Mouse (Mus musculus): ENCODE data around the gene Ankmy2. TPM values are rescaled to one million over a fixed set of nuclear protein-coding genes. Genes with fewer than 3 reads are reported as not detected.

Gene Ankmy2
- polyA plus RNA-seq, 1 experiment from 2014 or later = 73.0 TPM

DNA sequence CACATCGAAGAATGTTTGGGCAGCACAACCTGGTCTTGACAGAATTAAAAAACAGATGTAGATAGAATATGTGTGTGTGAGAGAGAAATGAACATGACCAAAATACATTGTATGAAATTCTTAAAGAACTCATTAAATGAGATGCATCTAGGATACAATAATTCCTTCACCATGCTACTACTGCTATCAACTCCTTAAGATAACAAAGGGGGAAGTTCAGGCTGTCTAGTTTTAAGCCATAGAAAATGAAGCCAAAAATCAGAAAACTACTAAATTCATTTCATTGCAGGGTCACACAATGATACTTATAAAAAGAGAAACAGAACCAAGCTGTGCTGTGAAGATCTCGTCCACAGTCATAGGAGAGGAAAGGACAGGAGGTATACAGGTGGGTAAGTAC, 24.7 kb upstream of the Ankmy2 start:
- Histone ChIP-seq H3K36me3 (ENCODE audit: control insufficient read depth, insufficient read depth, low read length) (peaks cover 43% of the 10 kb centered on the region), H3K4me1 (ENCODE audit: control insufficient read depth, insufficient read depth, low read length) (no peaks in the 10 kb centered on the region), H3K4me3 (replicated peaks; ENCODE audit: low read depth, low read length) (no peak overlapping the region), H3K9me3 (ENCODE audit: control insufficient read depth, low read length) (no peaks in the 10 kb centered on the region), H3K4me2 (ENCODE audit: low read length) (no peak overlapping the region), H3K27me3 (ENCODE audit: control insufficient read depth, insufficient read depth, low read length) (no peaks in the 10 kb centered on the region), H3K27ac (replicated peaks; ENCODE audit: low read depth, low read length) (no peak overlapping the region), H3K9ac (replicated peaks; ENCODE audit: low read length) (no peak overlapping the region)
- ATAC-seq (ENCODE audit: low FRiP score, low TSS enrichment) (no peak), DNase-seq (no peak)
- WGBS = 97% methylated on average over 2 of the region's 2 CpGs

DNA sequence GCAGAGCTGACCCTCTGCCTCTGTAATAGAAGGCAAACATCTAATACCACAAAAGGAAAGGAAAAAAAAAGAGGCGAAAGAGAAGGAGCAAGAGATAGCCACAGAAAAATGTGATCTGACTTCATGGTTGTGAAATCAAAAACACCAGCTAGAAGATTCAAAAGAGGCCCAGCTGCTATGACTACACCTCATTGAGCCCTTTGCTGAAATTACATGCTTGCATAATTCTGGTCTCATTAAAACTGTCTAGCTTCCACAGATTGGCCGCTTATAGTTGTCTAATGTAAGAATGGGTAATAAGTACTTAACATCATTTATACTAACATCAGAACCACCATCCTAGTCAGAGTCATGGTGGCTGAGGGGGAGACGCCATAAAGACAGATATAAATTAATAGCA, 24.2 kb upstream of the Ankmy2 start:
- no peaks in the 10 kb centered on the region for H3K9me3 ChIP-seq (ENCODE audit: control insufficient read depth, low read length)
- no peak overlapping the region for H3K4me2 ChIP-seq (ENCODE audit: low read length)
- H3K9ac ChIP-seq (replicated peaks; ENCODE audit: low read length) = no peak overlapping the region
- peaks cover 41% of the 10 kb centered on the region for H3K36me3 ChIP-seq (ENCODE audit: control insufficient read depth, insufficient read depth, low read length)
- no peak overlapping the region for H3K27ac ChIP-seq (replicated peaks; ENCODE audit: low read depth, low read length)
- no peaks in the 10 kb centered on the region for H3K27me3 ChIP-seq (ENCODE audit: control insufficient read depth, insufficient read depth, low read length)
- DNase-seq = no peak
- no peak overlapping the region for H3K4me3 ChIP-seq (replicated peaks; ENCODE audit: low read depth, low read length)
- H3K4me1 ChIP-seq (ENCODE audit: control insufficient read depth, insufficient read depth, low read length) = no peaks in the 10 kb centered on the region
- WGBS = 90% methylated on average over 3 of the region's 3 CpGs
- ATAC-seq (ENCODE audit: low FRiP score, low TSS enrichment) = no peak

DNA sequence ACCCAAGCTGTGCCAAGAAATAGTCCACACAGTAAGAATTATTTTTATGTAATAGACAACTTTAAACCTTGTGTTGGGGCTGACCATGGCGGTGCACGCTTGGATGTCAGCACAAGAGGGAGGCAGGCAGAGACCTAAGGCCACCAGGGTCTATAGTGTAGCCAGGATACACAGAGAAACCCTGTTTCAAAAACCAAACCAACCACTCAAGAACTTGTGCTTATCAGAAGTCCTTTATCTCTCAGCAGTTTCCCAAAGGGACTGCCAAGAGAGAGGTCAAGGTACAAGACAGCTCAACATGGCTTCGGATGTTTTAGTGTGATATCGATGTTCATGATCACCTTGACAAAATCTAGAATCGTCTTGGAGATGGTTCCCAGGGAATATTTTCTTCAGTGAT, 23.4 kb upstream of the Ankmy2 start:
- no peak for ATAC-seq (ENCODE audit: low FRiP score, low TSS enrichment)
- Histone ChIP-seq H3K4me2 (ENCODE audit: low read length) (no peak overlapping the region), H3K36me3 (ENCODE audit: control insufficient read depth, insufficient read depth, low read length) (peaks cover 34% of the 10 kb centered on the region), H3K27ac (replicated peaks; ENCODE audit: low read depth, low read length) (no peak overlapping the region), H3K27me3 (ENCODE audit: control insufficient read depth, insufficient read depth, low read length) (no peaks in the 10 kb centered on the region), H3K4me3 (replicated peaks; ENCODE audit: low read depth, low read length) (no peak overlapping the region), H3K9me3 (ENCODE audit: control insufficient read depth, low read length) (no peaks in the 10 kb centered on the region), H3K9ac (replicated peaks; ENCODE audit: low read length) (no peak overlapping the region), H3K4me1 (ENCODE audit: control insufficient read depth, insufficient read depth, low read length) (no peaks in the 10 kb centered on the region)
- DNase-seq = no peak
- WGBS = 95% methylated on average over 5 of the region's 5 CpGs

DNA sequence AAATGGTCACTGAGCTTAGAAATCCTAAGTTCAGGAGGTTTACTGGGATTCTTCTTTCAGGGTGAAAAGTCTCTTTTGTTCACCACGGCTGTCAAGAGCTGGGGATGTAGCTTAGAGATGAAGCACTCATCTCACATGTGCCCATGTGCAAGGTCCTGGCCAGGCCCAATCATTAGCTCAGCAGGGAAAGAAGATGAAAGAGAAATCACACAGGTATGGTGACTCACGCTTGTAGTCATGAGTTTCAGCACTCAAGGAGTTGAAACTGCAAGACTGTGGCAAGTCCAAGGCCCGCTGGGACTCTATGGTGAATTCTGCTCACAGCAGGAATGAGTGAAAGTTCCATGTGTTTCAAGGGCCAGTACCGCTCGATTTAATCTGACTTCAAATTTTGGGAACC, 22.8 kb upstream of the Ankmy2 start:
- H3K36me3 ChIP-seq (ENCODE audit: control insufficient read depth, insufficient read depth, low read length) = peaks cover 29% of the 10 kb centered on the region
- no peaks in the 10 kb centered on the region for H3K4me1 ChIP-seq (ENCODE audit: control insufficient read depth, insufficient read depth, low read length)
- no peak for DNase-seq
- no peak overlapping the region for H3K4me2 ChIP-seq (ENCODE audit: low read length)
- H3K4me3 ChIP-seq (replicated peaks; ENCODE audit: low read depth, low read length) = no peak overlapping the region
- no peak overlapping the region for H3K27ac ChIP-seq (replicated peaks; ENCODE audit: low read depth, low read length)
- H3K9me3 ChIP-seq (ENCODE audit: control insufficient read depth, low read length) = no peaks in the 10 kb centered on the region
- no peak overlapping the region for H3K9ac ChIP-seq (replicated peaks; ENCODE audit: low read length)
- WGBS = 90% methylated on average over 5 of the region's 5 CpGs
- no peak for ATAC-seq (ENCODE audit: low FRiP score, low TSS enrichment)
- no peaks in the 10 kb centered on the region for H3K27me3 ChIP-seq (ENCODE audit: control insufficient read depth, insufficient read depth, low read length)

DNA sequence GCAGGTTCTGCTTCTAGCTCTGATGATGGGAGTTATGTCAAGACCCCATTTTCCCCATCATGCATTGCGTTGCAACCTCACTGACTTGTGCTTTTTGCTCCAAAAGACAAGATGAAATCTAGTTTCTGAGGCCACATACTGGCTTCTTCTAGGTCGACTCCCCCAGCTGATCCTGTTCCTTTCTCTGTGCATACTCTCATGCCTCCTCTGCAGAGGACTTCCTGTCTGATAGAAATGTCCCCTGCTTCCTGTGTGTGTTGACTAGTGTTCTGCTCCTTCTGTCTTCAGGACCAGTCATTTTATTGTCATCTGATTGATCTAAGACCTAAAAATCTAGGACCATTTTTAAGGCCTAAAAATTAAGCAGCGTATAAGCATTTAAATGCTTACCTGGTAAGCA, 21.5 kb upstream of the Ankmy2 start:
- ATAC-seq (ENCODE audit: low FRiP score, low TSS enrichment) (no peak), DNase-seq (no peak)
- Histone ChIP-seq H3K27ac (replicated peaks; ENCODE audit: low read depth, low read length) (no peak overlapping the region), H3K27me3 (ENCODE audit: control insufficient read depth, insufficient read depth, low read length) (no peaks in the 10 kb centered on the region), H3K9me3 (ENCODE audit: control insufficient read depth, low read length) (no peaks in the 10 kb centered on the region), H3K4me2 (ENCODE audit: low read length) (no peak overlapping the region), H3K9ac (replicated peaks; ENCODE audit: low read length) (no peak overlapping the region), H3K36me3 (ENCODE audit: control insufficient read depth, insufficient read depth, low read length) (peaks cover 25% of the 10 kb centered on the region), H3K4me1 (ENCODE audit: control insufficient read depth, insufficient read depth, low read length) (no peaks in the 10 kb centered on the region), H3K4me3 (replicated peaks; ENCODE audit: low read depth, low read length) (no peak overlapping the region)
- 97% methylated on average over 3 of the region's 3 CpGs for WGBS

DNA sequence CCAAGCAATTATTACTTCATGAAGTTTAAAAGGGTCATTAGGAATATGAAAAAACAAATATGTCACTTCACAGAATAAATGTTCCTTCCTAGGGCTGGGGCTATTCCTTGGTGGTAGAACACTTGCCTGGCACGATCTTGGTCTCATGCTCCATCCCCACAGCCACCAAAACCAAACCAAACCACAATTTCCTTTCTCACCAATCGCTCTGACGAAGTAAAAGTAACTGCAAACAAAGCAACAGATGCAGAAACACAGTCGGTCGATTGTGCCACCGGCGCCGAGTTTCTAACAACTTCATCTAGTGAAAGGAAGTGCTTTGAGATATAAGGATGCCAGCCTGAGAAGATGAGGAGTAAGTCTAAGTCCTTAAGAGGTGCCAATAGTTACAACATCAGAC, 20.6 kb upstream of the Ankmy2 start:
- peaks cover 27% of the 10 kb centered on the region for H3K36me3 ChIP-seq (ENCODE audit: control insufficient read depth, insufficient read depth, low read length)

DNA sequence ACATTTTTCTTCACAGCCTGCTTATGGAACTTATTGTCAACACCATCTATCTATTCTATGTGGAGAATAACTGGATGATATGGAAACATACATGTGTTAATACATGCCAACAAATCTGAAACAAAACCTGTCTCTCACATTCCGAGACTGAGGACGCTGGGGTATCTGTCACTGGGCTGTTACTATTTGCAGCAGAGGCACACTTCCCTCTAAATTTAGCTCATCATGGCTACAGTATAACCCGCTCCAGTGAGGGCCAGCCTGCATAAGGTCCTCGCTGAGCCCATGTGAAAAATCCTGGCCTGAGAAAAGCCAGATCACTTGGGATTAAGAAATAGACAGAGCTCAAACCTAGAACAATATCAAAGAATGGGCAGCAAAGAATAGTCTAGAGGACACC, 19.7 kb upstream of the Ankmy2 start:
- Histone ChIP-seq H3K4me3 (replicated peaks; ENCODE audit: low read depth, low read length) (no peak overlapping the region), H3K36me3 (ENCODE audit: control insufficient read depth, insufficient read depth, low read length) (peaks cover 20% of the 10 kb centered on the region), H3K27ac (replicated peaks; ENCODE audit: low read depth, low read length) (no peak overlapping the region), H3K4me1 (ENCODE audit: control insufficient read depth, insufficient read depth, low read length) (no peaks in the 10 kb centered on the region), H3K4me2 (ENCODE audit: low read length) (no peak overlapping the region), H3K9me3 (ENCODE audit: control insufficient read depth, low read length) (no peaks in the 10 kb centered on the region), H3K9ac (replicated peaks; ENCODE audit: low read length) (no peak overlapping the region), H3K27me3 (ENCODE audit: control insufficient read depth, insufficient read depth, low read length) (no peaks in the 10 kb centered on the region)
- 93% methylated on average over 4 of the region's 4 CpGs for WGBS
- ATAC-seq (ENCODE audit: low FRiP score, low TSS enrichment) (no peak), DNase-seq (no peak)

More for the DNA sequence above, 20.6 kb upstream of the Ankmy2 start:
- no peaks in the 10 kb centered on the region for H3K4me1 ChIP-seq (ENCODE audit: control insufficient read depth, insufficient read depth, low read length)
- H3K27me3 ChIP-seq (ENCODE audit: control insufficient read depth, insufficient read depth, low read length) = no peaks in the 10 kb centered on the region
- H3K4me3 ChIP-seq (replicated peaks; ENCODE audit: low read depth, low read length) = no peak overlapping the region
- no peak overlapping the region for H3K4me2 ChIP-seq (ENCODE audit: low read length)
- 97% methylated on average over 8 of the region's 8 CpGs for WGBS
- no peak for DNase-seq
- no peak overlapping the region for H3K27ac ChIP-seq (replicated peaks; ENCODE audit: low read depth, low read length)
- H3K9me3 ChIP-seq (ENCODE audit: control insufficient read depth, low read length) = no peaks in the 10 kb centered on the region
- H3K9ac ChIP-seq (replicated peaks; ENCODE audit: low read length) = no peak overlapping the region
- no peak for ATAC-seq (ENCODE audit: low FRiP score, low TSS enrichment)

DNA sequence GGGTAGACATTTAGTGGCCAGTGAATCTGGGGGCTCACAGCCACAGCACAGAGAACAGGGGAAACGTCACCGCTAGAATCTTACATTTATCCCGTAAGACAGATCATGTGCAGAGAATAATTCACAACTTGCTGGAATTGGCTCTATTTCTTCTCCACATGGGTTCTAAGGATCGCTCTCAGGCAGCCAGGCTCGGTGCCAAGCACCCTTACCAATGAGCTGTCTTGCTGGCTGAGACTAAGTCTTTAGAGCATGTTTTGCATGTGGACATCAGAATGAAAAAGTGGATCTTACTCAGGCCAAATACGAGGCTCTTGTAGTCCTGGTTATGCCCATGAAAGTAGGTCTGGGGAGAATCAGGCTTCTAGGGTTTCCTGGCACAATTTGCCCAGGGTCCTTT, 16.5 kb upstream of the Ankmy2 start:
- H3K9ac ChIP-seq (replicated peaks; ENCODE audit: low read length) = no peak overlapping the region
- 0 out of 2 replicates have a peak, but pooled peaks cover 6% of the 10 kb centered on the region for H3K36me3 ChIP-seq (ENCODE audit: control insufficient read depth, insufficient read depth, low read length)
- WGBS = 96% methylated on average over 6 of the region's 6 CpGs
- H3K4me2 ChIP-seq (ENCODE audit: low read length) = no peak overlapping the region
- H3K27ac ChIP-seq (replicated peaks; ENCODE audit: low read depth, low read length) = no peak overlapping the region
- no peaks in the 10 kb centered on the region for H3K9me3 ChIP-seq (ENCODE audit: control insufficient read depth, low read length)
- H3K4me1 ChIP-seq (ENCODE audit: control insufficient read depth, insufficient read depth, low read length) = no peaks in the 10 kb centered on the region
- no peaks in the 10 kb centered on the region for H3K27me3 ChIP-seq (ENCODE audit: control insufficient read depth, insufficient read depth, low read length)
- DNase-seq (no peak), ATAC-seq (ENCODE audit: low FRiP score, low TSS enrichment) (no peak)
- no peak overlapping the region for H3K4me3 ChIP-seq (replicated peaks; ENCODE audit: low read depth, low read length)

DNA sequence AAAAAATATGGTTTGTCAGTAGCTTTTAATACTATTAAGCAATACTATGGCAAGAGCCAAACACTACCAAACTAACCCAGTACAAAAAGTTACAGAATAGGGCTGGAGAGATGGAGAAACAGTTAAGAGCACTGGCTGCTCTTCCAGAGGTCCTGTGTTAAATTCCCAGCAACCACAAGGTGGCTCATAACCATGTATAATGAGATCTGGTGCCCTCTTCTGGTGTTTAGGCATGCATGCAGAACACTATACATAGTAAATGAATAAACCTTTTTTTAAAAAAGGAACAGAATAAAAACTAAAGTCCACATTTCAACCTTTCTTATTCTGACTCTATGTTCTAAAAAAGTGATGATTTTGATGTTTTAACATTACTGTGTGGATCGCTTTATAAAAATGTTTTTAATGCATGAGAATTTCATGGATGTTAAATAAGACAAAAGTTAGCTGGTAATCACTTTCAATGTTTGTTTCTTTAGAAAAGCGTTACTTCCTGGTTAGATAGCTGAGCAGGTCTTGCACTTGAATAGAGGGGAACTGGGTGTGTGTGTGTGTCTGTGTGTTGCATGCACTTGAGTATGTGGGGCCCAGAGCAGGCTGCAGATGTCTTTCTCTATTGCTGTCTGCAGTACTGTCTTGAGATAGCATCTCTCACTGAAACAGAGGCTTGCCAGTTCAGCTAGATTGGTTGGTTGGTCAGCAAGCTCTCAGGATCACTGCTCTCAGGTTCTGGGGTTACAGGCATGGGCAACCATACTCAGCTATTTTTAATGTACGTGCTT, 10.5 kb upstream of the Ankmy2 start:
- Histone ChIP-seq H3K9ac (replicated peaks; ENCODE audit: low read length) (no peak overlapping the region), H3K9me3 (ENCODE audit: control insufficient read depth, low read length) (no peaks in the 10 kb centered on the region), H3K4me2 (ENCODE audit: low read length) (no peak overlapping the region), H3K27me3 (ENCODE audit: control insufficient read depth, insufficient read depth, low read length) (no peaks in the 10 kb centered on the region), H3K27ac (replicated peaks; ENCODE audit: low read depth, low read length) (no peak overlapping the region), H3K36me3 (ENCODE audit: control insufficient read depth, insufficient read depth, low read length) (no peaks in the 10 kb centered on the region), H3K4me3 (replicated peaks; ENCODE audit: low read depth, low read length) (no peak overlapping the region), H3K4me1 (ENCODE audit: control insufficient read depth, insufficient read depth, low read length) (no peaks in the 10 kb centered on the region)
- ATAC-seq (ENCODE audit: low FRiP score, low TSS enrichment) = no peak
- WGBS = 99% methylated on average over 3 of the region's 3 CpGs
- DNase-seq = no peak

Data from midbrain, embryonic 14.5 days (tissue).